Mouse (Mus musculus): ENCODE measurements around the gene Lrp5. TPM values are rescaled to one million over a fixed set of nuclear protein-coding genes. Genes with fewer than 3 reads are reported as not detected.

Gene Lrp5
- polyA plus RNA-seq, 1 experiment from 2014 or later, result 2.6 TPM

GRCm38 (mm10) chr19:3709013-3709787 is 22.8 kb upstream of the Lrp5 start:
- peaks cover 3% of the 10 kb centered on the region; the same call in 1 of the 2 replicates for H3K4me1 ChIP-seq (replicated peaks; ENCODE audit: control insufficient read depth, insufficient read depth)
- no peak for ATAC-seq (ENCODE audit: low FRiP score, low TSS enrichment)
- peak overlapping the region; percentile 77 for H3K4me3 ChIP-seq (ENCODE audit: low read depth, low read length)
- no peaks in the 10 kb centered on the region for H3K36me3 ChIP-seq (ENCODE audit: control insufficient read depth, insufficient read depth, low read length)
- no peaks in the 10 kb centered on the region for H3K27me3 ChIP-seq (ENCODE audit: control insufficient read depth, insufficient read depth, low read length)
- TF ChIP-seq EP300 (optimal IDR thresholded peaks at IDR 0.05), result no peak
- TF ChIP-seq CTCF (IDR thresholded peaks at IDR 0.05; ENCODE audit: low read depth), result no peak
- no peak overlapping the region for H3K27ac ChIP-seq (replicated peaks)
- H3K9me3 ChIP-seq (ENCODE audit: control insufficient read depth, low read length), result no peaks in the 10 kb centered on the region
- peak overlapping the region; percentile 88 for H3K4me2 ChIP-seq (replicated peaks; ENCODE audit: low read depth)
- peak overlapping the region; percentile 77 for H3K9ac ChIP-seq (ENCODE audit: low read length)
- WGBS, result 17% methylated on average over 10 of the region's 10 CpGs
- no peak for DNase-seq (ENCODE audit: low spot score)

- H3K4me1 ChIP-seq (replicated peaks; ENCODE audit: control insufficient read depth, insufficient read depth), result peaks cover 3% of the 10 kb centered on the region; the same call in 1 of the 2 replicates
- DNase-seq (ENCODE audit: low spot score), result peak; percentile 98
- peak within 1 kb of the TSS; percentile 88 for H3K27ac ChIP-seq (replicated peaks)
- H3K9me3 ChIP-seq (ENCODE audit: control insufficient read depth, low read length), result no peaks in the 10 kb centered on the region
- H3K4me3 ChIP-seq (ENCODE audit: low read depth, low read length), result peak within 1 kb of the TSS; percentile 77
- under 1% methylated on average over 61 of the region's 61 CpGs for WGBS
- no peaks in the 10 kb centered on the region for H3K27me3 ChIP-seq (ENCODE audit: control insufficient read depth, insufficient read depth, low read length)
- peak within 1 kb of the TSS; percentile 88 for H3K4me2 ChIP-seq (replicated peaks; ENCODE audit: low read depth)
- ATAC-seq (ENCODE audit: low FRiP score, low TSS enrichment), result peak; percentile 97
- TF ChIP-seq EP300 (optimal IDR thresholded peaks at IDR 0.05) (no peak), CTCF (IDR thresholded peaks at IDR 0.05; ENCODE audit: low read depth) (peak; percentile 26)
- peak within 1 kb of the TSS; percentile 77 for H3K9ac ChIP-seq (ENCODE audit: low read length)
- no peaks in the 10 kb centered on the region for H3K36me3 ChIP-seq (ENCODE audit: control insufficient read depth, insufficient read depth, low read length)
Observed at GRCm38 (mm10) chr19:3708078-3709012, 22.0 kb upstream of the Lrp5 start, which contains the start of gene 1810055G02Rik. Gene 1810055G02Rik (plus strand): TSS chr19:3708293.

GRCm38 (mm10) chr19:3707553-3707952 is 21.2 kb upstream of the Lrp5 start:
- DNase-seq (ENCODE audit: low spot score), result no peak
- Histone ChIP-seq H3K4me3 (ENCODE audit: low read depth, low read length) (peak overlapping the region; percentile 77), H3K27me3 (ENCODE audit: control insufficient read depth, insufficient read depth, low read length) (no peaks in the 10 kb centered on the region), H3K4me2 (replicated peaks; ENCODE audit: low read depth) (peak overlapping the region; percentile 88), H3K9ac (ENCODE audit: low read length) (peak overlapping the region; percentile 64), H3K9me3 (ENCODE audit: control insufficient read depth, low read length) (no peaks in the 10 kb centered on the region), H3K4me1 (replicated peaks; ENCODE audit: control insufficient read depth, insufficient read depth) (peaks cover 3% of the 10 kb centered on the region; the same call in 1 of the 2 replicates), H3K27ac (replicated peaks) (peak overlapping the region; percentile 88), H3K36me3 (ENCODE audit: control insufficient read depth, insufficient read depth, low read length) (no peaks in the 10 kb centered on the region)
- 33% methylated on average over 10 of the region's 10 CpGs for WGBS
- TF ChIP-seq EP300 (optimal IDR thresholded peaks at IDR 0.05) (no peak), CTCF (IDR thresholded peaks at IDR 0.05; ENCODE audit: low read depth) (no peak; the same call in 1 of the 2 replicates)
- no peak for ATAC-seq (ENCODE audit: low FRiP score, low TSS enrichment)

GRCm38 (mm10) chr19:3706258-3706657 is 19.9 kb upstream of the Lrp5 start:
- TF ChIP-seq EP300 (optimal IDR thresholded peaks at IDR 0.05) (no peak), CTCF (IDR thresholded peaks at IDR 0.05; ENCODE audit: low read depth) (peak; percentile 39)
- Histone ChIP-seq H3K27me3 (ENCODE audit: control insufficient read depth, insufficient read depth, low read length) (no peaks in the 10 kb centered on the region), H3K9ac (ENCODE audit: low read length) (no peak overlapping the region), H3K4me2 (replicated peaks; ENCODE audit: low read depth) (no peak overlapping the region), H3K36me3 (ENCODE audit: control insufficient read depth, insufficient read depth, low read length) (no peaks in the 10 kb centered on the region), H3K4me3 (ENCODE audit: low read depth, low read length) (no peak overlapping the region), H3K4me1 (replicated peaks; ENCODE audit: control insufficient read depth, insufficient read depth) (peaks cover 3% of the 10 kb centered on the region; the same call in 1 of the 2 replicates), H3K9me3 (ENCODE audit: control insufficient read depth, low read length) (no peaks in the 10 kb centered on the region), H3K27ac (replicated peaks) (no peak overlapping the region)
- DNase-seq (ENCODE audit: low spot score) (no peak), ATAC-seq (ENCODE audit: low FRiP score, low TSS enrichment) (no peak)
- WGBS, result 59% methylated on average over 1 of the region's 1 CpGs

- H3K4me2 ChIP-seq (replicated peaks; ENCODE audit: low read depth), result no peak overlapping the region
- H3K27ac ChIP-seq (replicated peaks), result no peak overlapping the region
- H3K4me3 ChIP-seq (ENCODE audit: low read depth, low read length), result no peak overlapping the region
- DNase-seq (ENCODE audit: low spot score) (no peak), ATAC-seq (ENCODE audit: low FRiP score, low TSS enrichment) (no peak)
- H3K9ac ChIP-seq (ENCODE audit: low read length), result no peak overlapping the region
- no peaks in the 10 kb centered on the region; the same call in 1 of the 2 replicates for H3K4me1 ChIP-seq (replicated peaks; ENCODE audit: control insufficient read depth, insufficient read depth)
- H3K27me3 ChIP-seq (ENCODE audit: control insufficient read depth, insufficient read depth, low read length), result no peaks in the 10 kb centered on the region
- H3K9me3 ChIP-seq (ENCODE audit: control insufficient read depth, low read length), result no peaks in the 10 kb centered on the region
- WGBS, result 93% methylated on average over 4 of the region's 4 CpGs
- H3K36me3 ChIP-seq (ENCODE audit: control insufficient read depth, insufficient read depth, low read length), result no peaks in the 10 kb centered on the region
- TF ChIP-seq EP300 (optimal IDR thresholded peaks at IDR 0.05), result no peak
- TF ChIP-seq CTCF (IDR thresholded peaks at IDR 0.05; ENCODE audit: low read depth), result no peak
Observed at GRCm38 (mm10) chr19:3702460-3702859, 16.1 kb upstream of the Lrp5 start.
